In the genomic region with DNA sequence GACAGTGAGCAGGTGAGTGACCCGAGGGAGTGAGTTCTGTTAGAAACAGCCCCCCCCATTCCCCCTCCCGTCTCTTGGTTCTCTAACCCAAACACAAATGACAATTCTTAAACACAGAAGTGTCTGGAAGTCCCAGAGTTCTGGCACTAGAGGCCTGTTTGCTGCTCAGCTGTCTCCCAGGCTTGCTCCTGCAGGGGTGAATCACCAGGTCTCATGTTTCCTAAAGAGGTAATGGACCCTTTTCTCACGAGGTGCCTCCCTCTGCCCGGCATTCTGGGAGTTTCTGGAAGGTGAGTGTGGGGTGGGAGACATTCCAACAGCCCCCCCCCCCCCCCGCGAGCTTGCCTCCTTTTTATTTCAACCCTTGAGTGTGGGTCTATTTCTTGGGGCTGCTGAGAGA, we compare ENCODE assay signal across 21 mouse cellular contexts. TPM values are rescaled to one million over a fixed set of nuclear protein-coding genes. Genes with fewer than 3 reads are reported as not detected.
DNase-seq lines count a peak whose midpoint lies in the region; ATAC-seq lines count a peak whose summit lies in the region.
"Had no signal": no experiment of that assay in that cellular context is flagged by ENCODE, and none has a peak within 500 bp of the region (broad histone marks: within the 10 kb centered on the region; RNA-seq: fewer than 3 reads in every experiment).

No protein-coding gene starts in this region.

- DNase-seq in kidney, postnatal 4 days, result no peak
- no peak for DNase-seq in embryonic facial prominence, embryonic 10.5 days (ENCODE audit: low spot score)
- DNase-seq in thymus, postnatal 0 days (ENCODE audit: low spot score), result no peak
- DNase-seq: adrenal gland, postnatal 36 days; cerebellum, adult 2 months; cerebellum, postnatal 36 days; forebrain, postnatal 0 days; heart, adult 18-20 months; kidney, adult 2 months; kidney, postnatal 25 days; liver, embryonic 13.5 days; lung, embryonic 14.5 days; lung, postnatal 36 days; right cerebral cortex, postnatal 4 days had no signal

- peaks cover 25% of the 10 kb centered on the region for H3K4me1 ChIP-seq in kidney, embryonic 15.5 days
- peaks cover 38% of the 10 kb centered on the region for H3K4me1 ChIP-seq in embryonic facial prominence, embryonic 10.5 days
- peaks cover 14% of the 10 kb centered on the region for H3K4me1 ChIP-seq in intestine, embryonic 15.5 days (replicated peaks)
- no peaks in the 10 kb centered on the region for H3K4me1 ChIP-seq in midbrain, embryonic 16.5 days (ENCODE audit: control insufficient read depth, insufficient read depth, low read length)
- H3K4me1 ChIP-seq: midbrain, embryonic 15.5 days had no signal

- no peaks in the 10 kb centered on the region for H3K9me3 ChIP-seq in kidney, embryonic 15.5 days (replicated peaks)
- no peaks in the 10 kb centered on the region for H3K9me3 ChIP-seq in embryonic facial prominence, embryonic 10.5 days
- no peaks in the 10 kb centered on the region for H3K9me3 ChIP-seq in intestine, embryonic 15.5 days
- no peaks in the 10 kb centered on the region for H3K9me3 ChIP-seq in midbrain, embryonic 16.5 days (replicated peaks; ENCODE audit: control insufficient read depth, low read length, poor library complexity, severe bottlenecking)
- H3K9me3 ChIP-seq: G1E; liver, embryonic 13.5 days; midbrain, embryonic 15.5 days had no signal

- WGBS in kidney, embryonic 15.5 days, result 25% methylated on average over 6 of the region's 6 CpGs
- 52% methylated on average over 6 of the region's 6 CpGs for WGBS in embryonic facial prominence, embryonic 10.5 days
- 27% methylated on average over 6 of the region's 6 CpGs for WGBS in intestine, embryonic 15.5 days
- 61% methylated on average over 6 of the region's 6 CpGs for WGBS in midbrain, embryonic 16.5 days

- H3K27me3 ChIP-seq in kidney, embryonic 15.5 days, result no peaks in the 10 kb centered on the region
- H3K27me3 ChIP-seq in embryonic facial prominence, embryonic 10.5 days (replicated peaks; ENCODE audit: low read depth, poor library complexity, severe bottlenecking), result no peaks in the 10 kb centered on the region
- H3K27me3 ChIP-seq in intestine, embryonic 15.5 days (replicated peaks), result no peaks in the 10 kb centered on the region
- no peaks in the 10 kb centered on the region for H3K27me3 ChIP-seq in midbrain, embryonic 16.5 days (ENCODE audit: control insufficient read depth, insufficient read depth, low read depth, low read length)
- H3K27me3 ChIP-seq: liver, embryonic 13.5 days; midbrain, embryonic 15.5 days had no signal

- H3K4me3 ChIP-seq in kidney, embryonic 15.5 days (replicated peaks), result no peak overlapping the region
- H3K4me3 ChIP-seq in embryonic facial prominence, embryonic 10.5 days, result no peak overlapping the region
- no peak overlapping the region for H3K4me3 ChIP-seq in intestine, embryonic 15.5 days (replicated peaks)
- H3K4me3 ChIP-seq in midbrain, embryonic 16.5 days (ENCODE audit: low read depth, low read length), result no peak overlapping the region
- H3K4me3 ChIP-seq: liver, embryonic 13.5 days; midbrain, embryonic 15.5 days had no signal

- no peak for ATAC-seq in kidney, embryonic 15.5 days (replicated peaks; ENCODE audit: low FRiP score)
- no peak for ATAC-seq in intestine, embryonic 15.5 days
- ATAC-seq in CD4-positive, CD25-positive, alpha-beta regulatory T cell, adult 4 months, result no peak
- no peak for ATAC-seq in midbrain, embryonic 16.5 days
- ATAC-seq: forebrain, postnatal 0 days; hindbrain, embryonic 16.5 days; midbrain, embryonic 15.5 days had no signal

- no peak overlapping the region for H3K4me2 ChIP-seq in kidney, embryonic 15.5 days
- no peak overlapping the region for H3K4me2 ChIP-seq in intestine, embryonic 15.5 days (replicated peaks)
- H3K4me2 ChIP-seq in midbrain, embryonic 16.5 days (ENCODE audit: low read length), result no peak overlapping the region
- H3K4me2 ChIP-seq: liver, embryonic 13.5 days; lung, embryonic 14.5 days; midbrain, embryonic 15.5 days had no signal

- H3K27ac ChIP-seq in kidney, embryonic 15.5 days, result 0 out of 2 replicates have a peak overlapping the region, but pooled peaks have one; percentile 18
- H3K27ac ChIP-seq in embryonic facial prominence, embryonic 10.5 days (replicated peaks), result 0 out of 2 replicates have a peak overlapping the region, but pooled peaks have one; percentile 36
- H3K27ac ChIP-seq in intestine, embryonic 15.5 days, result 0 out of 2 replicates have a peak overlapping the region, but pooled peaks have one; percentile 27
- no peak overlapping the region for H3K27ac ChIP-seq in midbrain, embryonic 16.5 days (ENCODE audit: low read length)
- H3K27ac ChIP-seq: liver, embryonic 13.5 days; midbrain, embryonic 15.5 days had no signal

- H3K9ac ChIP-seq in kidney, embryonic 15.5 days, result no peak overlapping the region
- no peak overlapping the region for H3K9ac ChIP-seq in intestine, embryonic 15.5 days
- no peak overlapping the region for H3K9ac ChIP-seq in midbrain, embryonic 16.5 days (ENCODE audit: low read depth, low read length)
- H3K9ac ChIP-seq: forebrain, postnatal 0 days; liver, embryonic 13.5 days; lung, embryonic 14.5 days; midbrain, embryonic 15.5 days had no signal

- H3K36me3 ChIP-seq in kidney, embryonic 15.5 days, result no peaks in the 10 kb centered on the region
- H3K36me3 ChIP-seq in embryonic facial prominence, embryonic 10.5 days (replicated peaks), result no peaks in the 10 kb centered on the region
- H3K36me3 ChIP-seq in intestine, embryonic 15.5 days, result no peaks in the 10 kb centered on the region
- no peaks in the 10 kb centered on the region for H3K36me3 ChIP-seq in midbrain, embryonic 16.5 days (ENCODE audit: control insufficient read depth, insufficient read depth, low read length)
- H3K36me3 ChIP-seq: G1E; liver, embryonic 13.5 days; midbrain, embryonic 15.5 days had no signal

RNA-seq across cellular contexts. Expression of gene Tmem189, which starts 49.4 kb away (rescaled TPM):
- polyA plus RNA-seq in kidney, embryonic 15.5 days (2015; fragmentation: Nextera tagmentation; extraction: Ambion mirVana), result 47.3 and 48.1 TPM in 2 replicates
- 40.2 and 43.7 TPM in 2 replicates for polyA plus RNA-seq in embryonic facial prominence, embryonic 10.5 days (2016; fragmentation: Nextera tagmentation; extraction: Ambion mirVana)
- 35.1 and 38.6 TPM in 2 replicates for polyA plus RNA-seq in intestine, embryonic 15.5 days (2015; fragmentation: Nextera tagmentation; extraction: Ambion mirVana)
- polyA plus RNA-seq in CD4-positive, CD25-positive, alpha-beta regulatory T cell, adult 4 months (2017; shearing (Covaris generic)), result 10 to 100 TPM; 12.2 to 16.0 TPM
- 29.7 and 30.3 TPM in 2 replicates for polyA plus RNA-seq in midbrain, embryonic 16.5 days (2015; fragmentation: Nextera tagmentation; extraction: Ambion mirVana)
- 43.7 and 47.7 TPM in 2 replicates for polyA plus RNA-seq in thymus, postnatal 0 days (2015; fragmentation: Nextera tagmentation; extraction: Ambion mirVana)

RNA-seq across cellular contexts. Expression of gene Cebpb, which starts 50.3 kb away (rescaled TPM):
- polyA plus RNA-seq in kidney, embryonic 15.5 days (2015; fragmentation: Nextera tagmentation; extraction: Ambion mirVana), result 5.1 and 5.7 TPM in 2 replicates
- polyA plus RNA-seq in embryonic facial prominence, embryonic 10.5 days (2016; fragmentation: Nextera tagmentation; extraction: Ambion mirVana), result 1.7 and 1.8 TPM in 2 replicates
- 22.5 and 24.3 TPM in 2 replicates for polyA plus RNA-seq in intestine, embryonic 15.5 days (2015; fragmentation: Nextera tagmentation; extraction: Ambion mirVana)
- 1 to 10 TPM in 1 of 2 experiments, under 1 TPM in 1; 0.70 to 2.7 TPM for polyA plus RNA-seq in CD4-positive, CD25-positive, alpha-beta regulatory T cell, adult 4 months (2017; shearing (Covaris generic))
- 0.37 and 0.60 TPM in 2 replicates for polyA plus RNA-seq in midbrain, embryonic 16.5 days (2015; fragmentation: Nextera tagmentation; extraction: Ambion mirVana)
- 7.3 and 7.8 TPM in 2 replicates for polyA plus RNA-seq in thymus, postnatal 0 days (2015; fragmentation: Nextera tagmentation; extraction: Ambion mirVana)
